Mouse (Mus musculus): ENCODE measurements at regions not wholly inside any gene's neighbourhood (a gene's known extent, or its start where the extent isn't known, plus 50 kb on each side); places are given as distances from the start of the nearest gene placed in this dataset.

GRCm38 (mm10) chr9:122568691-122569441 lies 178.3 kb upstream of the Topaz1 start:
- peak; percentile 3 for DNase-seq

- DNase-seq, result no peak
Observed at GRCm38 (mm10) chr9:122569511-122570455, 177.4 kb upstream of the Topaz1 start.

GRCm38 (mm10) chr9:122571001-122571400 lies 176.1 kb upstream of the Topaz1 start:
- DNase-seq, result no peak

DNA sequence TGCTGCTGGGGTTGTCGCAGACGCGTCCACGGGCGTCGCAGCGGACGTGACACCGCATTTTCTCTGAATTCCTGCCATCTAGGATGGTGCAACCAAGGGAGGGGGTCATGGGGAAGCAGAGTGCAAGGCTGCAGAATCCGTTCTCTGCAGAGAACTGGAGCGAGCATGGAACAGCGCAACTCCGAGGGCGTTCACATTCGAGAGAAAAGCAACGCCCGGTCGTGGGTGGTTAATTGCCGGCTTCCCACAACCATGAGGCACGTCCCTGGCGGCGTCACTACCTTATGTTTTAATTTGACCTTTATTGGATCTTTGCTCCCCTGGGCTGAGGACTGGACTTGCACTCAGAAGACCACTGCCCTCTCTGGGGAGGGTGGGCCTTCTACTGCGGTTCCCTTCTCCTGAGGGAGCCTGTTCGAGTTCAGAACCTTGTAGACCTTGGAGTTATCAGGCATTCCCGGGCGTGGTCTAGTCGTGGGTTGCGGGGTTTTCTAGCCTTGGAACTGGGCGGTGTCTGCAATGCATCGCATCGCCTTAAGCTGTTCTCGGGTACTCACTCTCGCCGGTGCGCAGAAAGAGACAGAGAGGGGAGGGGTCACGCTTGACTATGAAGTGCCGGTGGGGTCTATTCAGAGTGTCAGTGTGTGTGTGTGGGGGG lies 175.6 kb upstream of the Topaz1 start:
- DNase-seq, result no peak

GRCm38 (mm10) chr9:122572060-122572835 lies 174.9 kb upstream of the Topaz1 start:
- DNase-seq, result peak; percentile 44

GRCm38 (mm10) chr9:122572836-122573267 lies 174.3 kb upstream of the Topaz1 start:
- no peak for DNase-seq

GRCm38 (mm10) chr9:122585228-122585627 lies 161.9 kb upstream of the Topaz1 start:
- no peak for DNase-seq

GRCm38 (mm10) chr9:122586421-122586820 lies 160.7 kb upstream of the Topaz1 start:
- no peak for DNase-seq

- DNase-seq, result no peak
Observed at GRCm38 (mm10) chr9:122586986-122587385, 160.2 kb upstream of the Topaz1 start.

GRCm38 (mm10) chr9:122588246-122588645 lies 158.9 kb upstream of the Topaz1 start:
- DNase-seq, result no peak

GRCm38 (mm10) chr9:122592820-122593615 lies 154.1 kb upstream of the Topaz1 start:
- no peak for DNase-seq

DNA sequence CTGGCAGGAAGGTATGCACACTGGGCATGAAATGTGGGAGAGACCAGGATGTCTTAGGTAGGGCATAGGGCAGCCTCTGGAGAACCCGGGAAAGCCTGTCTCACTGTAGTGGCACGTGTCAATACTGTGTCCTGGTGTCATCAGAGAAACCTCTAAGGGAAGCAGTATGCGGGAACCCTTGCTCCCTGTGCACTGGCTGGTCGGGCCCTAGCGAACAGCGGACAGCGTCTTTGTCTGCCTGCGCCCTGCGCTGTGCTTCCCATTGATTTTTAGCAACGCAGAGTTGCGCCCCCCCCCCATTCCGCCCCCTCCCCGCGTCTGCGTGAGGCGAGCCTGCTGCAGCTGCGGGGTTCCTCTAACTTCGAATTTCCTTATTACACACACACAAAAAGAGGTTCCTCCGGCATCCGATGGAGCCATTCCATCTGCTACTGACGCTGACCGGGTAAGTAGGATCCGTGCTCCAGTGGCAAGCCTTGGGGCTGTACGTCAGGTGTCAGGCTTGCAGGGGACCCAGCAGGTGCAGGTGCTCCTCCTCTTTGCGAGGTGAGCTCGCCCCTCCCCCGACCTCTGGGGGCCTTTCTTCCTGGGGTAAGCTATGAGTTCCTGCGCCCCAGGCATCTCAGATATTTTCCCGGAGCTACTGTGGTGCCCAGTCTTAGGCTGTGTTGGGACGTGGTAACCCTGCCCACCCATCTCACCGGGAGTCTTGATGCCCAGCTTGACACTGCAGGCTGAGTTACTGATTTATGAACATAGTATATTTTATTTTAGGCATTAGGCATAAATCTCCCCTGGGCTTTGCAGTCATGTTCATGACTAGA lies 151.8 kb upstream of the Topaz1 start:
- DNase-seq, result no peak

DNA sequence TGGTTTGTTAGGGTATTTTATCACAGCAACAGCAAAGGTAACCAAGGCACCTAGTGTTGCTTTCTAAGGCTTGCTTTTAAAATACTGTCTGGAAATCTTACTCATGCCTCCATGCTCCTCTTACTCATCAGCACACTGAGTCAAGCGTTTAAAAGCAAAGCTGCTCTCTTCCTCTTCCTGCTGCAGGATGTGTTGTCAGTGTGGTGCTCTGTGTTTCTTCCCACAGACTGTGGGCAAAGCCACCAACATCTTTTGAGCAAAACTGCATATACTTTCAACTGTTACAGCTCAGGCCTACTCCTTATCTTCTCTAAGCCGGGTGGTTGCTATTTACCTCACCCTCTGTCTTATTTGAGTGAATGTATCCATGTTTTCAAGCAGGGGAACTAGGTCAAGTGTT lies 144.0 kb upstream of the Topaz1 start:
- DNase-seq, result no peak

- no peak for DNase-seq
Observed at GRCm38 (mm10) chr9:122609616-122610015, 137.5 kb upstream of the Topaz1 start.

- no peak for DNase-seq
Observed at GRCm38 (mm10) chr9:122610918-122611317, 136.2 kb upstream of the Topaz1 start.

DNA sequence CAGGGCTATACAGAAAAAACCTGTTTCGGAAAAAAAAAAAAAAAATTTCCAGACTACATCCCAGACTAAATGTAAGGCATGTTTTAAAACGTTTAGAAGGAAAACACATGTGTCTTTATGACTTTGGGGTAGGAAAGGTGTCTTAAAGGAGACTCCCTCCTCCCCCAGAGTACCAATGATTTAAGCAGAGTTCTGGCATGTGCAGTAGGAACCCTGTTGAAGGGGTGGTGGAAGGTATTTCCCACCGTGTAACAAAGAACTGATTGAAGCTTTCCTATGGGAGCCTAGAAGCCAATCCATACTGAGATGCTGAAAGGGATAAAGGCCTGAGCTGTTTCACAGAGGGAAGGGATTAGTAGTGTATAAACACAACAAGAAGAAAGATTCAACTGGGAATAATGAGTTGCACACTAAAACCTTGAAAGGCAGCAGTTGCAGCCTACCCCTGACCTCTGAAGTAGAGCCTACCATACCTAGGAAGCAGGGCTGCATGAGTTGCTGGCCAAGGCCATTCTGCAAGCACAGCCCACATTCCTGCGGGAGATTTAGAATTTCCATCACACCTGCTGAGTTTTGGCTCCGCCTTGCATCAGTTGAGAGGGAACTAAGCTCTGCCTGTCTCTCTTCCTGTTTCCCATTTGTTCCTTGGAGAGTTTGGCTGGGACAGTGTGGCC lies 132.4 kb upstream of the Topaz1 start:
- no peak for DNase-seq

DNA sequence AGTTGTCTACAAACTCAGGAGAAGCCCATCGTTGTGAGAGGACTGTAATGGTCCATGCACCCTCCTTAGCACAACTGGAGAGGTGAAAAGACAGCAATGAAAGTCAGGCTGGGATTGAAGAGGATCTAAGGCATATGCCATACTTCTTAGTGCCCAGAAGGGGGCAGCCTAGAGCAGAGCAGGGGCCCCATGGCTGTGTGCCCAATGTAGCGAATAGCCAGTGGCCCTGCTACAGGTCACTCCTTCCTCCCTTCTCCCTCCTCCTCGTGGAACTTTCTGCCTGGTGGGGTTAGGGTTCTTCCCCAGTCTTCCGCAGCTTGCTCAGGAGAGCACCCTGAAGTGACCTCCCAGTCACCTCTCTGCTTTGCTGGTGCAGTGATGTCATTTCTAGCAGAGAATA lies 131.8 kb upstream of the Topaz1 start:
- peak; percentile 44 for DNase-seq

DNA sequence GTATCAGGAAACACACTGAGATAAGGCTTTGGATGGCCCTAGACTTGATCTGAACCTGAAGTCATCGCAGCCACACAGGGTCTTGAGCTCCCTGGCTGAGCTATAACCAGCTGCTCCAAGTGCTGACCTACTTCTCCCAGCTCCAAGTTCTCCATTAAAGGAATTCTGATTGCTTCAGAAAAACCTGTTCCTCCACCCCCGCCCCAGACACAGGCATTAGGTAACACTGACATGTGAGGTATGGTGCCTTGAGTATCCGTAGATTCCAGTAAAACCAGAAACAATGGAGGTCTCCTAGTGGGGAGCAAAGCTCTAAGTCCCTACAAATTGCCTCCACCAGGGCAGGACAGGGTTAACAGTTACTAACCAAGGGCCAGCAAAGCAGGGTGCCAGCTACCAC lies 129.4 kb upstream of the Topaz1 start:
- peak; percentile 12 for DNase-seq

- DNase-seq, result no peak
Observed at GRCm38 (mm10) chr9:122625081-122625480, 122.1 kb upstream of the Topaz1 start.

DNA sequence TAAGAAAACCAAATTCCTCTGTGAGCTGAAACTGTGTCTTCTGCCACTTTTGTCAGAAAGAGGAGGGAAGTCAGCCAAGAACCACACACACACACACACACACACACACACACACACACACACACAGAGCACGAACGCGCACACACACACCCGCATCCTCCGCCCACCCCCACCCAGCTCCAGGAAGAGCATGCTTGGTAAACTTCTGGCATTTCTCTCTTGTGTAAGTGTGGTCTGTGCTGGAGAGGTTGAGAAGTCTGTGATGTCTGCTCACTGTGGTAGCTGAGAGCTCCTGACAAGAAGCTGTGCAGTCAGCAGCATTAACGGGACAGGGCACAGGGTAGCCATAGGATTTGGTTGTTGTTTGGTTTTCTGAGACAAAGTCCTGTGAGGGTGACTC lies 120.8 kb upstream of the Topaz1 start:
- DNase-seq, result no peak

Data from kidney, postnatal 14 days (tissue).